Comparison of ENCODE assay signal across 14 mouse cellular contexts in the genomic region with DNA sequence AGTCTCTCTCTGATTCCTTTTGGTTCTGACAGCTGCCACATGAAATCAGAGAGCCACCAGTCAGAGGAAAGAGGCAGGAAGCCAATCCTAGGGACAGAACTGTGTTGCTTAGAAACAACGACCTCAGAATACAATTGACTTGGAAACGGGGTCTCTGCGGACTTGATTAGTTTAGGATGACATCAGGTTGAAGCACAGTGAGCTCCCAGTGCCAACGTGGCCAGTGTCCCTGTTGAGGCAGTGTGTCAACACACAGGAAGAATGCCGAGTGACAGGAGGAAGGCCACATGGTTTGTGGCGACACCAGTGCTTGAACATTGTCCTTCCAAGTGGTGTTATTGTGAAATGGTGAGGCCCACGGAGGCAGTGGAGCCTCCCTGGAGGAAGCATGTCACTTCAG. TPM values are rescaled to one million over a fixed set of nuclear protein-coding genes. Genes with fewer than 3 reads are reported as not detected.
DNase-seq lines count a peak whose midpoint lies in the region; ATAC-seq and TF ChIP-seq lines count a peak whose summit lies in the region.
"Had no signal": no experiment of that assay in that cellular context is flagged by ENCODE, and none has a peak within 500 bp of the region (broad histone marks: within the 10 kb centered on the region; RNA-seq: fewer than 3 reads in every experiment).

No protein-coding gene starts in this region.

- no peaks in the 10 kb centered on the region for H3K4me1 ChIP-seq in heart, postnatal 0 days (ENCODE audit: control insufficient read depth, insufficient read depth)
- H3K4me1 ChIP-seq in heart, adult 2 months (ENCODE audit: control insufficient read depth, insufficient read depth, low read length) = no peaks in the 10 kb centered on the region

- WGBS in heart, postnatal 0 days = 38% methylated on average over 7 of the region's 7 CpGs
- 31% methylated on average over 7 of the region's 7 CpGs for WGBS in heart, adult 2 months

- H3K27ac ChIP-seq in heart, postnatal 0 days (ENCODE audit: low read depth) = no peak overlapping the region
- no peak overlapping the region for H3K27ac ChIP-seq in heart, adult 2 months

- no peak overlapping the region for H3K9ac ChIP-seq in heart, postnatal 0 days (replicated peaks; ENCODE audit: low read depth, low read length)
- no peak overlapping the region for H3K9ac ChIP-seq in heart, adult 2 months (ENCODE audit: low read depth, low read length)

- H3K36me3 ChIP-seq in heart, postnatal 0 days (replicated peaks; ENCODE audit: control insufficient read depth, insufficient read depth, low read length) = no peaks in the 10 kb centered on the region
- no peaks in the 10 kb centered on the region for H3K36me3 ChIP-seq in heart, adult 2 months (ENCODE audit: control insufficient read depth, insufficient read depth, low read length)

- no peaks in the 10 kb centered on the region for H3K9me3 ChIP-seq in heart, postnatal 0 days (replicated peaks; ENCODE audit: control insufficient read depth, low read length)

- H3K27me3 ChIP-seq in heart, postnatal 0 days (ENCODE audit: control insufficient read depth, insufficient read depth, low read length) = no peaks in the 10 kb centered on the region
- H3K27me3 ChIP-seq in heart, adult 2 months (ENCODE audit: control insufficient read depth, insufficient read depth, low read length) = no peaks in the 10 kb centered on the region

- no peak for TF ChIP-seq POLR2A in heart, adult 2 months (IDR thresholded peaks at IDR 0.05; ENCODE audit: insufficient read depth, low read depth, low read length)

- no peaks in the 10 kb centered on the region for H3K79me2 ChIP-seq in heart, adult 2 months (replicated peaks; ENCODE audit: control insufficient read depth, insufficient read depth, low read length)

- no peak overlapping the region for H3K4me2 ChIP-seq in heart, postnatal 0 days (ENCODE audit: low read depth, low read length)

- no peak overlapping the region for H3K4me3 ChIP-seq in heart, postnatal 0 days (ENCODE audit: low read depth, low read length)
- no peak overlapping the region for H3K4me3 ChIP-seq in heart, adult 2 months

- intact Hi-C loops in heart, adult 2 months (cut with DNase I) = no loop called here

- TF ChIP-seq CTCF in heart, postnatal 0 days (IDR thresholded peaks at IDR 0.05; ENCODE audit: low read depth) = no peak
- TF ChIP-seq CTCF in heart, adult 2 months (IDR thresholded peaks at IDR 0.05) = no peak

- ATAC-seq in heart, postnatal 0 days (ENCODE audit: insufficient read depth, low read depth) = peak; percentile 64

- no peak for TF ChIP-seq EP300 in heart, postnatal 0 days (IDR thresholded peaks at IDR 0.05; ENCODE audit: low read depth)
- no peak for TF ChIP-seq EP300 in heart, adult 2 months (IDR thresholded peaks at IDR 0.05; ENCODE audit: insufficient read depth, low read depth, low read length)

- peak; percentile 39 for DNase-seq in heart, postnatal 0 days (ENCODE audit: low spot score)
- no peak for DNase-seq in heart, adult 18-20 months
- DNase-seq in 416B (ENCODE audit: low read depth) = peak; percentile 37
- peak; percentile 29 for DNase-seq in brain, adult 2 months (ENCODE audit: low read depth, low spot score)
- DNase-seq in layer of hippocampus, postnatal 10 days (ENCODE audit: low spot score in 2 of 2) = peak; percentile 56 to 67
- DNase-seq in frontal cortex, postnatal 25 days (ENCODE audit: low spot score in 2 of 2) = no peak
- no peak for DNase-seq in T-cell, adult 2 months (ENCODE audit: low spot score)
- no peak for DNase-seq in heart, adult 2 months
- DNase-seq: cerebellum, adult 11 months; gastrocnemius, postnatal 25 days had no signal

RNA-seq across cellular contexts. Expression of gene 1700019N19Rik, which starts 10.3 kb away (rescaled TPM):
- total RNA-seq in heart, postnatal 0 days (2014; rRNA removed; ENCODE audit: low replicate concordance) = not detected in 2 replicates
- not detected in 2 replicates for polyA plus RNA-seq in heart, postnatal 0 days (2015; fragmentation: Nextera tagmentation; extraction: Ambion mirVana)
- not detected for total RNA-seq in heart, adult 18-20 months (2021)
- total RNA-seq in layer of hippocampus, postnatal 10 days (2021) = under 1 TPM in 1 of 2 experiments, not detected in 1; 0.37 TPM
- total RNA-seq in heart, adult 2 months (2021) = not detected
- polyA plus RNA-seq in heart, adult 2 months (2012; rRNA removed) = 0.29 TPM in 2 replicates
- total RNA-seq: gastrocnemius, postnatal 25 days had no signal
- polyA plus RNA-seq: intestine, embryonic 14.5 days; lung, embryonic 16.5 days; neural tube, embryonic 11.5 days had no signal

RNA-seq across cellular contexts. Expression of gene Pnliprp2, which starts 24.4 kb away (rescaled TPM):
- 2.3 TPM in 1 of 2 replicates, not detected in the other for total RNA-seq in heart, postnatal 0 days (2014; rRNA removed; ENCODE audit: low replicate concordance)
- polyA plus RNA-seq in heart, postnatal 0 days (2015; fragmentation: Nextera tagmentation; extraction: Ambion mirVana) = 0.14 TPM in 1 of 2 replicates, not detected in the other
- not detected for total RNA-seq in heart, adult 18-20 months (2021)
- under 1 TPM in 1 of 2 experiments, not detected in 1; 0.20 TPM for total RNA-seq in layer of hippocampus, postnatal 10 days (2021)
- not detected for total RNA-seq in heart, adult 2 months (2021)
- polyA plus RNA-seq in heart, adult 2 months (2012; rRNA removed) = not detected in 2 replicates
- total RNA-seq: gastrocnemius, postnatal 25 days; left cerebral cortex, adult 8-10 months had no signal
- polyA plus RNA-seq: neural tube, embryonic 11.5 days had no signal

RNA-seq across cellular contexts. Expression of gene Pnliprp1, which starts 55.3 kb away (rescaled TPM):
- total RNA-seq in heart, postnatal 0 days (2014; rRNA removed; ENCODE audit: low replicate concordance) = 0.23 TPM in 1 of 2 replicates, not detected in the other
- 0.30 and 0.59 TPM in 2 replicates for polyA plus RNA-seq in heart, postnatal 0 days (2015; fragmentation: Nextera tagmentation; extraction: Ambion mirVana)
- total RNA-seq in heart, adult 18-20 months (2021) = under 1 TPM in 1 of 2 experiments, not detected in 1; 0.75 TPM
- total RNA-seq in layer of hippocampus, postnatal 10 days (2021) = not detected
- not detected for total RNA-seq in heart, adult 2 months (2021)
- 0.68 TPM in 1 of 2 replicates, not detected in the other for polyA plus RNA-seq in heart, adult 2 months (2012; rRNA removed)
- total RNA-seq: gastrocnemius, postnatal 25 days; left cerebral cortex, adult 8-10 months had no signal
- polyA plus RNA-seq: neural tube, embryonic 11.5 days had no signal

Comparison
In these comparisons a context has a peak if more than half of its experiments do, and no peak if none do; other contexts are left out.
1. DNase-seq: peak in heart, postnatal 0 days (single experiment), 416B (single experiment), brain, adult 2 months (single experiment) and layer of hippocampus, postnatal 10 days (2 of 2); none in heart, adult 18-20 months (0 of 2), frontal cortex, postnatal 25 days (0 of 2), T-cell, adult 2 months (single experiment) and heart, adult 2 months (0 of 2).